In the genomic region with DNA sequence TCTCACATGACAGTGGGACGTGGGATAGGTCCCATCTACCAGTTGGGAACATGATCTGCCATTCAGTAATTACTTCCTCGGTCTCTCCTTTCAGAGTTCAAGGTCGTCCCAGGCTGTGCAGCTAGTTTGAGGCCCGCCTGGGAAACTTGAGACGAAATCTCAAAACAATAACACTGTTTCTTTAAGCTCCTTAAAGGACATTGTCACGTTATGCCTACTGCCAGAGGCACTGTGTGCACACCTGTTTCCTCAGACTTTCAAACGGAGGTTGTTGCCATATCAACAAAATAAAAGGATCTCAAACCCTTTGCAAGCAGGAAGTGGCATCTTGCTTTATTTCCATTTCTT, we compare ENCODE assay signal across 19 mouse cellular contexts. TPM values are rescaled to one million over a fixed set of nuclear protein-coding genes. Genes with fewer than 3 reads are reported as not detected.
DNase-seq lines count a peak whose midpoint lies in the region; ATAC-seq and TF ChIP-seq lines count a peak whose summit lies in the region.
"Had no signal": no experiment of that assay in that cellular context is flagged by ENCODE, and none has a peak within 500 bp of the region (broad histone marks: within the 10 kb centered on the region; RNA-seq: fewer than 3 reads in every experiment).

No protein-coding gene starts in this region.

- no peak for TF ChIP-seq CTCF in stomach, postnatal 0 days (IDR thresholded peaks at IDR 0.05; ENCODE audit: low read depth)
- no peak for TF ChIP-seq CTCF in liver, postnatal 0 days (IDR thresholded peaks at IDR 0.05; ENCODE audit: low read depth)

- no peak for TF ChIP-seq EP300 in stomach, postnatal 0 days (optimal IDR thresholded peaks at IDR 0.05)
- TF ChIP-seq EP300 in liver, postnatal 0 days (IDR thresholded peaks at IDR 0.05; ENCODE audit: low read depth), result no peak

- WGBS in embryonic facial prominence, embryonic 10.5 days, result 26% methylated on average over 7 of the region's 7 CpGs
- 19% methylated on average over 7 of the region's 7 CpGs for WGBS in stomach, postnatal 0 days
- 54% methylated on average over 7 of the region's 7 CpGs for WGBS in liver, postnatal 0 days (ENCODE audit: insufficient replicate concordance)

- H3K4me3 ChIP-seq in embryonic facial prominence, embryonic 10.5 days, result no peak overlapping the region
- H3K4me3 ChIP-seq in stomach, postnatal 0 days (ENCODE audit: low read depth, low read length), result no peak overlapping the region
- no peak overlapping the region for H3K4me3 ChIP-seq in liver, postnatal 0 days (ENCODE audit: low read depth, low read length)
- H3K4me3 ChIP-seq: embryonic facial prominence, embryonic 13.5 days; heart, embryonic 12.5 days; layer of hippocampus, adult 2 months; liver, embryonic 12.5 days; lung, embryonic 15.5 days; neural tube, embryonic 13.5 days had no signal

- peak; percentile 82 for ATAC-seq in CD4-positive, CD25-positive, alpha-beta regulatory T cell, adult 4 months
- peak; percentile 29; the same call in 1 of the 2 replicates for ATAC-seq in stomach, postnatal 0 days (ENCODE audit: low FRiP score, low TSS enrichment)
- no peak for ATAC-seq in liver, postnatal 0 days
- ATAC-seq: hindbrain, postnatal 0 days; liver, embryonic 12.5 days had no signal

- no peaks in the 10 kb centered on the region for H3K36me3 ChIP-seq in embryonic facial prominence, embryonic 10.5 days (replicated peaks)
- H3K36me3 ChIP-seq in stomach, postnatal 0 days (ENCODE audit: control insufficient read depth, insufficient read depth, low read length), result no peaks in the 10 kb centered on the region
- no peaks in the 10 kb centered on the region for H3K36me3 ChIP-seq in liver, postnatal 0 days (replicated peaks; ENCODE audit: insufficient read depth, low read length)
- H3K36me3 ChIP-seq: embryonic facial prominence, embryonic 13.5 days; heart, embryonic 12.5 days; liver, embryonic 12.5 days; lung, embryonic 15.5 days; neural tube, embryonic 13.5 days had no signal

- no peak overlapping the region for H3K4me2 ChIP-seq in stomach, postnatal 0 days (replicated peaks; ENCODE audit: low read depth)
- H3K4me2 ChIP-seq in liver, postnatal 0 days (ENCODE audit: low read depth, low read length), result no peak overlapping the region
- H3K4me2 ChIP-seq: embryonic facial prominence, embryonic 13.5 days; heart, embryonic 12.5 days; liver, embryonic 12.5 days; lung, embryonic 15.5 days; midbrain, embryonic 11.5 days; neural tube, embryonic 13.5 days had no signal

- H3K9ac ChIP-seq in stomach, postnatal 0 days (ENCODE audit: low read length), result no peak overlapping the region
- no peak overlapping the region for H3K9ac ChIP-seq in liver, postnatal 0 days (replicated peaks)
- H3K9ac ChIP-seq: heart, embryonic 12.5 days; liver, embryonic 12.5 days; lung, embryonic 15.5 days; neural tube, embryonic 13.5 days had no signal

- H3K27me3 ChIP-seq in embryonic facial prominence, embryonic 10.5 days (replicated peaks; ENCODE audit: low read depth, poor library complexity, severe bottlenecking), result no peaks in the 10 kb centered on the region
- no peaks in the 10 kb centered on the region for H3K27me3 ChIP-seq in stomach, postnatal 0 days (ENCODE audit: control insufficient read depth, insufficient read depth, low read length)
- H3K27me3 ChIP-seq in liver, postnatal 0 days (ENCODE audit: insufficient read depth, low read length), result no peaks in the 10 kb centered on the region
- H3K27me3 ChIP-seq: CH12.LX; embryonic facial prominence, embryonic 13.5 days; heart, embryonic 12.5 days; liver, embryonic 12.5 days; lung, embryonic 15.5 days; neural tube, embryonic 13.5 days had no signal

- no peaks in the 10 kb centered on the region for H3K9me3 ChIP-seq in embryonic facial prominence, embryonic 10.5 days
- no peaks in the 10 kb centered on the region for H3K9me3 ChIP-seq in stomach, postnatal 0 days (ENCODE audit: control insufficient read depth, low read length)
- no peaks in the 10 kb centered on the region for H3K9me3 ChIP-seq in liver, postnatal 0 days (ENCODE audit: low read length)
- H3K9me3 ChIP-seq: embryonic facial prominence, embryonic 13.5 days; heart, embryonic 12.5 days; liver, embryonic 12.5 days; lung, embryonic 15.5 days; neural tube, embryonic 13.5 days had no signal

- DNase-seq in CD4-positive helper T cell, adult 2 months (ENCODE audit: low read depth, low spot score), result peak; percentile 79
- DNase-seq in embryonic facial prominence, embryonic 10.5 days (ENCODE audit: low spot score), result peak; percentile 42
- no peak for DNase-seq in stomach, postnatal 0 days (ENCODE audit: low spot score)
- DNase-seq in frontal cortex, adult 2 months (ENCODE audit: extremely low spot score in 1 of 2, low spot score in 1 of 2), result no peak
- no peak for DNase-seq in liver, postnatal 0 days
- DNase-seq in B cell, adult 2 months, result no peak
- DNase-seq: adrenal gland, adult 2 months; heart, postnatal 4 days had no signal

- no peak overlapping the region for H3K27ac ChIP-seq in embryonic facial prominence, embryonic 10.5 days (replicated peaks)
- H3K27ac ChIP-seq in stomach, postnatal 0 days (replicated peaks), result no peak overlapping the region
- no peak overlapping the region for H3K27ac ChIP-seq in liver, postnatal 0 days (ENCODE audit: low read depth)
- H3K27ac ChIP-seq: embryonic facial prominence, embryonic 13.5 days; hindbrain, postnatal 0 days; layer of hippocampus, adult 2 months; liver, embryonic 12.5 days; lung, embryonic 15.5 days; macrophage; neural tube, embryonic 13.5 days had no signal

- H3K4me1 ChIP-seq in embryonic facial prominence, embryonic 10.5 days, result peaks cover 24% of the 10 kb centered on the region
- H3K4me1 ChIP-seq in stomach, postnatal 0 days (replicated peaks; ENCODE audit: control insufficient read depth, insufficient read depth), result no peaks in the 10 kb centered on the region
- H3K4me1 ChIP-seq in liver, postnatal 0 days (ENCODE audit: insufficient read depth), result no peaks in the 10 kb centered on the region
- H3K4me1 ChIP-seq: heart, embryonic 12.5 days; lung, embryonic 15.5 days had no signal

RNA-seq across cellular contexts. Expression of gene Map3k13, which starts 41.4 kb away (rescaled TPM):
- under 1 TPM; 0.44 to 0.51 TPM for polyA plus RNA-seq in CD4-positive, CD25-positive, alpha-beta regulatory T cell, adult 4 months (2017; shearing (Covaris generic))
- 1.9 and 2.1 TPM in 2 replicates for polyA plus RNA-seq in embryonic facial prominence, embryonic 10.5 days (2016; fragmentation: Nextera tagmentation; extraction: Ambion mirVana)
- 0.40 and 0.50 TPM in 2 replicates for polyA plus RNA-seq in stomach, postnatal 0 days (2015; fragmentation: Nextera tagmentation; extraction: Ambion mirVana)
- polyA plus RNA-seq in frontal cortex, adult 2 months (2012; rRNA removed), result 7.8 and 7.9 TPM in 2 replicates
- 0.97 and 1.2 TPM in 2 replicates for polyA plus RNA-seq in liver, postnatal 0 days (2015; fragmentation: Nextera tagmentation; extraction: Ambion mirVana)

RNA-seq across cellular contexts. Expression of gene Ehhadh, which starts 48.0 kb away (rescaled TPM):
- 1 to 10 TPM; 7.5 to 8.7 TPM for polyA plus RNA-seq in CD4-positive, CD25-positive, alpha-beta regulatory T cell, adult 4 months (2017; shearing (Covaris generic))
- polyA plus RNA-seq in embryonic facial prominence, embryonic 10.5 days (2016; fragmentation: Nextera tagmentation; extraction: Ambion mirVana), result 1.8 and 2.1 TPM in 2 replicates
- polyA plus RNA-seq in stomach, postnatal 0 days (2015; fragmentation: Nextera tagmentation; extraction: Ambion mirVana), result 29.0 and 30.9 TPM in 2 replicates
- polyA plus RNA-seq in frontal cortex, adult 2 months (2012; rRNA removed), result 5.7 and 6.1 TPM in 2 replicates
- polyA plus RNA-seq in liver, postnatal 0 days (2015; fragmentation: Nextera tagmentation; extraction: Ambion mirVana), result 176 and 215 TPM in 2 replicates

Comparison
In these comparisons a context has a peak if more than half of its experiments do, and no peak if none do; other contexts are left out.
1. DNase-seq: peak in CD4-positive helper T cell, adult 2 months (single experiment) and embryonic facial prominence, embryonic 10.5 days (single experiment); none in stomach, postnatal 0 days (single experiment), frontal cortex, adult 2 months (0 of 2), liver, postnatal 0 days (single experiment) and B cell, adult 2 months (0 of 2).